Mouse (Mus musculus): ENCODE measurements around the gene Litaf.
"Not testable (repeated sequence)": the region's sequence is repeated elsewhere in the genome, so short reads cannot be mapped to it uniquely, and the experiment has no call there.

Gene Litaf

GRCm38 (mm10) chr16:10993032-10993744 lies 72.8 kb downstream of the Litaf start:
- in situ Hi-C loops (cut with MboI; ENCODE audit: low sequenced_read_pairs), result no loop called here

DNA sequence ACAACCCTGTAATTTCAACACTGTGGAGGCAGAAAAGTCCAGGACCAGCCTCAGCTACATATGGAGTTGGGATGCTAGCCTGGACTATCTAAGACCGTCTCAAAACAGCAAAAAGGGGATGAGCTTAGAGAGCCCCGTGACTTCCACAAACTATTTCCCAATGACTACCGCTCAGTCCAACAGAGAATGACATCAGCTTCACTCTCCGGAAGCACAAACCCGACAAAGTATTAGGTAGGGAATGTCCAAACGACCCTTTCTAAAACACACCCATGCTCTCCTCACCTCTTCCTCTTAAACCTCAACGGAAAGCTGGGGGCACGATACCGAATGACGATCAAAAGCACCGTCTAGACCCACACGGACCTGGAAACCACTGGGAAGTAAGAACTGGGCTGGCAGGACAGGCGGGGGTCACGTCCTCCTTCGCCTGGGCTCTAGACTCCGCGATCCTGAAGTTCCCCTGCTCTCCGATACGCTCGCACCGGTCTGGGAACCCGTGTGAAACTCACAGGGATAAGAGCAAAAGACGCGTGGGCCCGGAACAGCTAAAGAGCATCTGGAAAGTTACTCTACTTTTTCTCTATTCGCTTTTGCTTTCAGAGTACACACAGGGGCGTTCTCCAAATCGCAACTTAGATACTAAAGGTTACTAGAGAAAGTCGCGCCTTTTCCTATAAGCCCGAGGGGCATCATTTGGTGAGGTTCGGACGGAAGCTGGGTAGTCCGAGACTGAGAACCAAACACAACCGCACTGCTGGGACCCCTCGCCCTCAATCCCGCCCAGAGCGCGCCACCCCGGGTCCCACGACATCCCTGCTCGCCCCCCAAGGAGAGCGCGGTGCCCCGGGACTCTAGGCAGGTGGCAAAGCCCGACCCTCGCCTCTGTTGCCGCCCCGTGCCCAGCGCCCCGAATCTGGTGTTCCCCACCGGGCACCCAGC lies 73.6 kb downstream of the Litaf start:
- in situ Hi-C loops (cut with MboI; ENCODE audit: low sequenced_read_pairs), result no loop called here

DNA sequence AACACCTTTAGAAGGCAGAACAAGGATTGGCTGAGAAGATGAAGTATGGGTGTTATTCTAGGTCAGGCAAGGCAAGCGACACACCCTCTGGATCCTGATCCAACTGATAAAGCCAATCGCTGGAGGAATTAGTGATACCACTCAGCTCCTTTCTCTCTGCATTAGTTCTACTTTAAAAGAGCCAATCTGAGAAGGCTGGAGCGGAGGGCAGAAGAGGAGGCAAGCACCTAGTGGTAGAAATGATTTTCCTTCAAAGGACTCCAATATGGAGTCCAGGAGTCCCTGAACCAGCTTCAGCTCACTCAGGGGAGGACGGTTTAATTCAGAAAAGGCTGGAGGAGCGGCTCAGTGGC lies 74.2 kb downstream of the Litaf start:
- in situ Hi-C loops (cut with MboI; ENCODE audit: low sequenced_read_pairs), result no loop called here

- in situ Hi-C loops (cut with MboI; ENCODE audit: low sequenced_read_pairs), result no loop called here
Observed at GRCm38 (mm10) chr16:10990763-10991162, 75.2 kb downstream of the Litaf start.

- in situ Hi-C loops (cut with MboI; ENCODE audit: low sequenced_read_pairs), result no loop called here
Observed at GRCm38 (mm10) chr16:10989896-10990295, 76.1 kb downstream of the Litaf start.

DNA sequence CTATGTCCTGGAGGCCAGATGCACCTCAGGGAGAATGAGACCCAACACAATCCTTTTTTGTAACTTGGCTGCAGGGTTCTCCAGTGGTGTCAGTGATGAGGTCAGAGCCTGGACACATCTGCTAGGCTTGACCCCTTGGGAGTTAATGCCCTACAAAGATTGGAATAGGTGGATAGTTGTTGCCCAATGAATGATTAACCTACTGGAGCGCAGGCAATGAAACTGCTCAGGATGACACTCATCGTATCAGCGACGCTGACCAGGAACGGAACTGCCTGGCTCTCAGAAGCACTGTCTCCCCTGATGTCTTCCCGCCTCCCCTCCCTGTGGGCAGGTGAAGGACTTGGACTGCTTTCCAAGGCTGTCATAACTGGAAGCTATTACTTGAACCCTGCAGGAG lies 76.6 kb downstream of the Litaf start:
- in situ Hi-C loops (cut with MboI; ENCODE audit: low sequenced_read_pairs), result no loop called here

- in situ Hi-C loops (cut with MboI; ENCODE audit: low sequenced_read_pairs), result no loop called here
Observed at GRCm38 (mm10) chr16:10988261-10988660, 77.7 kb downstream of the Litaf start.

- in situ Hi-C loops (cut with MboI; ENCODE audit: low sequenced_read_pairs), result no loop called here
Observed at GRCm38 (mm10) chr16:10984534-10984933, 81.4 kb downstream of the Litaf start.

DNA sequence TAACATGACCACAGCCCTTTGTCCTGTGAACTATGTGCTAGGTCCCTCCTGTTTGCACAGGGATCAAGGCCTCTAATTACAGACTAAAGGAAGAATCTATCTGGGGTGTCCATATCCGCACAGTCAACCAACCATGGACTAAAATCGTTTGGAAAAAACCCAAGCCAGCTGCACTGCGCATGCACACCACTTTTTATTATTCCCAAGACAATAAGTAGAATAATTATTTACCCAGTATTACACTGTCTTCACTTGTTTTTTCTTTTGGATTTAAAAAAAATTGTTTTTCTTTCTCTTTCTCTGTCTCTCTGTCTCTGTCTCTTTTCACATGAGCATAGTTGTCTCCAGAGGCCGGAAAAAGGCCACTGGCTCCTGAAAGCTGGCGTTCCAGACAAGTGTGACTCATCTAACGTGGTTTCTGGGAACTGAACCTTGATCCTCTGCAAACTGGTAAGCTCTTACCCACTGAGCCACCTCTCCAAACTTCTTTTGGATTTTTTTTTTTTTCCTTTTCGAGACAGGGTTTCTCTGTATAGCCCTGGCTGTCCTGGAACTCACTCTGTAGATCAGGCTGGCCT lies 84.4 kb downstream of the Litaf start:
- in situ Hi-C loops (cut with MboI; ENCODE audit: low sequenced_read_pairs), result no loop called here

- in situ Hi-C loops (cut with MboI; ENCODE audit: low sequenced_read_pairs), result no loop called here
Observed at GRCm38 (mm10) chr16:10979064-10979803, 86.7 kb downstream of the Litaf start.

- in situ Hi-C loops (cut with MboI; ENCODE audit: low sequenced_read_pairs), result no loop called here
Observed at GRCm38 (mm10) chr16:10977877-10978276, 88.1 kb downstream of the Litaf start.

GRCm38 (mm10) chr16:10976202-10976631 lies 89.7 kb downstream of the Litaf start:
- in situ Hi-C loops (cut with MboI; ENCODE audit: low sequenced_read_pairs), result no loop called here

DNA sequence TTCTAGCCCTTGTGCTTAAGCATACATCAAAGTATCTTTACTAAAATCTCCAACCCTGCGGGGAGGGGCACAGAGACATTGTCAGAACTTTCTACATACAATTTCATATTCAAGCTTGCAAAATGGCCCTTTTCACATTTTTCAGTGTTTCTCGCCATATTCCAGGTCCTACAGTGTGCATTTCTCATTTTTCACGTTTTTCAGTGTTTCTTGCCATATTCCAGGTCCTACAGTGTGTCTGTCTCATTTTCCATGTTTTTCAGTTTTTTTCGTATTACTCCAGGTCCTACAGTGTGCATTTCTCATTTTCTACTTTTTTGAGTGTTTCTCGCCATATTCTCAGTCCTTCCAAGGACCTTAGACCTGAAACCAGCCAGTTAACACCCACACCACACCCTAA lies 91.0 kb downstream of the Litaf start:
- in situ Hi-C loops (cut with MboI; ENCODE audit: low sequenced_read_pairs), result no loop called here

GRCm38 (mm10) chr16:10974037-10974446 lies 91.9 kb downstream of the Litaf start:
- in situ Hi-C loops (cut with MboI; ENCODE audit: low sequenced_read_pairs), result no loop called here

DNA sequence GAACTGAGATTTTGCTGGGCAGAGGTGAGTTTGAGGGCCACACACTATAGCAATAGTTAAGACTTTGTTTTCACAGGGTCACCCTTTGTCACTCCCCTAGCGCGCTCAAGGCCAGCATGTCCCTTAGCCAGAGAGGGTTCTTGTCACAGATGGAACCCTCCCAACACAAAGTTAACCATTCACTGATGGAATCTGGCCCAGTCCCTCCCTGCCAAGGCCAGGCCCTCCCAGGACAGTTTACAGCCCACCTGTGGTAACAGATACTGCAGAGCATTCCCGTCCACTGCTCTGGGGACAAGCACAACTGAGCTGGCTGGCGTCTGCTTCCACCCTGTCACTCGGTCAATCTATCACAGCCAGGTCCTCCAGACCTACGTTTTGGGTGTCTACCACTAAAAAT lies 93.7 kb downstream of the Litaf start:
- in situ Hi-C loops (cut with MboI; ENCODE audit: low sequenced_read_pairs), result no loop called here

- in situ Hi-C loops (cut with MboI; ENCODE audit: low sequenced_read_pairs), result not testable (repeated sequence)
Observed at GRCm38 (mm10) chr16:10969944-10970343, 96.0 kb downstream of the Litaf start.

DNA sequence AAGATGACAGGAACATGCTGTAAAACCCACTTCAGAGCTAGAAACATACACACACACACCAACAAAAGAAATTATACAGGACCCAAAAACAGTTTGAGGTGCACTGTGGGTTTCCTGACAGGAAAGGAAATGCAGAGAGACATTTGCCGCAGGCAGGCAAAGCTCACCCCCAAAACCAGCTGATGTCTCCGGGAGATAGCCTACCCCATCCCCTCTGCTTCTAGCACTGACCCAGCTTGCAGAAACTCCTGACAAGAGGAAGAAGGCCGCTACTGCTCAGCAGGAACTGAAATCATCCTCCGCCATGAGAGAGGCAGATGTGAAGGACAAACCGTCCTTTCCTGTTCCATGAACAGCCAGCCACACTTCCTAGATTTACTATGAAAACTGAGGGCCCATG lies 96.6 kb downstream of the Litaf start:
- in situ Hi-C loops (cut with MboI; ENCODE audit: low sequenced_read_pairs), result no loop called here

DNA sequence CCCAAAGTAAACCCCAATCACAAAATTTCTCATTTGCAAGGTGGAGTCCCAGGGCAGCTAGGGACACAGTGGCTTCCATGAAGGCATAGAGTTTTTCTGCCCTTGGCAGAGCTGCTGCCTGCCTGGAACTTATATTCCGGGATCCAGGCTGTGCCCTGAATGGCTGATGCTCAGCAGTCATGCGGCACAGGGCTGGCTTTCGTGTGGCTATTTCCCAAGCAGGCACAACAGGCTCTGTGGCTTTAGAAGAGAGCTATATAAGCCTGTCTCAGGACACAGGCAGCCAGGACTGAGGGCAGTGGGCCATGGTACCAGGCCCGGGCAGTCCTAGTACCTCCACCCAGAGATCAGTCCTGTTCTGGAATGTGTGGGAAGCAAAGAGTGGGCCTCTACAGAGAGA lies 97.7 kb downstream of the Litaf start:
- in situ Hi-C loops (cut with MboI; ENCODE audit: low sequenced_read_pairs), result no loop called here

DNA sequence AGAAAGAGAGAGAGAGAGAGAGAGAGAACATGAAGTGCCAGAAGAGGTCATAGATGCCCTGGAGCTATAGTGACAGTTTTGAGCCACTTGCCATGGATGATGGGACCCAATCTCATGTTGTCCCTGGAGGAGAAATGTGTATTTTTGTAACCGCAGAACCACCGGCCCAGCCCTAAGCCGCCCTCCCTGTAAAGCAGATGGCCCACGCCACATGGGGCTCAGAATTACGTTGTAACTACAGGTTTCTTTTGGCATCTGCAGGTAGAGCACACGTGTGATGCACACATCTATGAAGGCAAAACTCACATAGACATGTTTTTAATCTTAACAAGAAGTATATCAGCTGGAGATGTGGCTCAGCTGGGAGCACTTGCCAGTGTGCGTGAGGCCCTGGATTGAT lies 98.2 kb downstream of the Litaf start:
- in situ Hi-C loops (cut with MboI; ENCODE audit: low sequenced_read_pairs), result no loop called here

DNA sequence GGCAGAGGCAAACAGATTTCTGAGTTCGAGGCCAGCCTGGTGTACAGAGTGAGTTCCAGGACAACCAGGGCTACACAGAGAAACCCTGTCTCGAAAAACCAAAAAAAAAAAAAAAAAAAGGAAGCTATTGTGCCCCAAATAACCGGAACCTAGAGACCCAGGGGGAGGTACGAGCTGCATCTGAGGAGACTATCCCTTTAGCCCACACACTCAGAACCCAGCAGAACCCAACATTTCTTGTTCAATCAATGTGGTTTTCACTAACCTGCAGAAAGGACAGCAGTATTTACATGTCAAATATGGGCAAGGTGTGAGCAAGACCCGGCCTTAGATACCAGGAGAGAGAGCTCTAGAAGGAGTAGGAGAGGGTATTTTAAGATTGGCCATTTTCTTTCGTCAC lies 98.9 kb downstream of the Litaf start:
- in situ Hi-C loops (cut with MboI; ENCODE audit: low sequenced_read_pairs), result no loop called here

- in situ Hi-C loops (cut with MboI; ENCODE audit: low sequenced_read_pairs), result no loop called here
Observed at GRCm38 (mm10) chr16:10965034-10965433, 100.9 kb downstream of the Litaf start.
